Mouse (Mus musculus) limb, embryonic 12.5 days (tissue): ENCODE data around the gene Trrap. TPM values are rescaled to one million over a fixed set of nuclear protein-coding genes. Genes with fewer than 3 reads are reported as not detected.

Experiments used
- ATAC-seq: fragments of 200-750 bp; cut with Nextera tagmentation; 2 replicates; pipeline ENCODE4 v1.8.0; 2017; ENCODE audit warnings: low read depth, moderate TSS enrichment; ENCODE audit not compliant: insufficient number of reproducible peaks, insufficient read depth, low FRiP score, low TSS enrichment
- H3K27ac ChIP-seq: fragments of 300-500 bp; sonication (generic); 2 replicates; pipeline ENCODE4 v1.5.1; 2016; ENCODE audit warnings: mild to moderate bottlenecking, moderate library complexity
- H3K27me3 ChIP-seq: fragments of 300-500 bp; sonication (generic); 2 replicates; pipeline ENCODE4 v1.6.1; 2016; ENCODE audit warnings: mild to moderate bottlenecking, moderate library complexity
- H3K36me3 ChIP-seq: fragments of 300-500 bp; sonication (generic); 2 replicates; pipeline ENCODE4 v1.6.1; 2016; ENCODE audit warnings: mild to moderate bottlenecking, moderate library complexity
- H3K4me1 ChIP-seq: fragments of 300-500 bp; sonication (generic); replicated peaks from 2 replicates; pipeline ENCODE4 v1.6.1; 2016
- H3K4me2 ChIP-seq: fragments of 300-500 bp; sonication (generic); 2 replicates; pipeline ENCODE4 v1.6.1; 2016; ENCODE audit warnings: mild to moderate bottlenecking, moderate library complexity
- H3K4me3 ChIP-seq: fragments of 300-500 bp; sonication (generic); replicated peaks from 2 replicates; pipeline ENCODE4 v1.5.1; 2016; ENCODE audit warnings: mild to moderate bottlenecking
- H3K9ac ChIP-seq: fragments of 300-500 bp; sonication (generic); replicated peaks from 2 replicates; pipeline ENCODE4 v1.6.1; 2016; ENCODE audit warnings: mild to moderate bottlenecking, moderate library complexity
- H3K9me3 ChIP-seq: fragments of 300-500 bp; sonication (generic); 2 replicates; pipeline ENCODE4 v1.6.1; 2016; ENCODE audit warnings: mild to moderate bottlenecking, moderate library complexity
- WGBS: fragments of 180-500 bp; shearing (Covaris S2); methylation state at CpG from one replicate; pipeline ENCODE4 v1.1.7; 2016; 5-methylcytosine and 5-hydroxymethylcytosine counted together
- polyA plus RNA-seq: library from polyadenylated mRNA; unstranded; fragments of >200 nt; fragmentation: Nextera tagmentation; extraction: Ambion mirVana; gene quantifications from 2 replicates; pipeline ENCODE4 v1.2.1, GENCODE M21; 2016

Gene Trrap
- polyA plus RNA-seq, 1 experiment from 2014 or later: 99.2 TPM

- Histone ChIP-seq H3K27ac (no peak overlapping the region), H3K4me3 (no peak overlapping the region), H3K27me3 (no peaks in the 10 kb centered on the region), H3K4me2 (no peak overlapping the region), H3K9me3 (no peaks in the 10 kb centered on the region), H3K9ac (no peak overlapping the region), H3K36me3 (peaks cover 100% of the 10 kb centered on the region), H3K4me1 (no peaks in the 10 kb centered on the region)
- ATAC-seq: no peak
- over 99% methylated on average over 18 of the region's 18 CpGs for WGBS
These were observed 18.9 kb downstream of the Trrap start for GRCm38 (mm10) chr5:144786464-144786863.

GRCm38 (mm10) chr5:144793374-144793773 lies 25.8 kb downstream of the Trrap start:
- 92% methylated on average over 5 of the region's 5 CpGs for WGBS
- no peak for ATAC-seq
- no peak overlapping the region for H3K4me2 ChIP-seq
- no peaks in the 10 kb centered on the region for H3K9me3 ChIP-seq
- H3K27me3 ChIP-seq: no peaks in the 10 kb centered on the region
- no peak overlapping the region for H3K27ac ChIP-seq
- no peak overlapping the region for H3K9ac ChIP-seq
- H3K4me1 ChIP-seq: no peaks in the 10 kb centered on the region
- peaks cover 100% of the 10 kb centered on the region for H3K36me3 ChIP-seq
- no peak overlapping the region for H3K4me3 ChIP-seq

- Histone ChIP-seq H3K27ac (no peak overlapping the region), H3K4me3 (no peak overlapping the region), H3K36me3 (peaks cover 100% of the 10 kb centered on the region), H3K4me2 (no peak overlapping the region), H3K4me1 (no peaks in the 10 kb centered on the region), H3K9ac (no peak overlapping the region), H3K27me3 (no peaks in the 10 kb centered on the region), H3K9me3 (no peaks in the 10 kb centered on the region)
- no peak for ATAC-seq
- WGBS: 83% methylated on average over 6 of the region's 6 CpGs
These were observed 27.2 kb downstream of the Trrap start for GRCm38 (mm10) chr5:144794687-144795086.

GRCm38 (mm10) chr5:144797116-144797515 lies 29.6 kb downstream of the Trrap start:
- ATAC-seq: no peak
- Histone ChIP-seq H3K4me3 (no peak overlapping the region), H3K4me1 (no peaks in the 10 kb centered on the region), H3K9ac (no peak overlapping the region), H3K36me3 (peaks cover 100% of the 10 kb centered on the region), H3K27ac (no peak overlapping the region), H3K4me2 (no peak overlapping the region), H3K27me3 (no peaks in the 10 kb centered on the region), H3K9me3 (no peaks in the 10 kb centered on the region)
- WGBS: 90% methylated on average over 7 of the region's 7 CpGs

GRCm38 (mm10) chr5:144803066-144803465 lies 35.5 kb downstream of the Trrap start:
- no peaks in the 10 kb centered on the region for H3K27me3 ChIP-seq
- H3K4me3 ChIP-seq: no peak overlapping the region
- H3K4me2 ChIP-seq: no peak overlapping the region
- no peak for ATAC-seq
- WGBS: 95% methylated on average over 8 of the region's 8 CpGs
- no peaks in the 10 kb centered on the region for H3K4me1 ChIP-seq
- H3K27ac ChIP-seq: no peak overlapping the region
- peaks cover 100% of the 10 kb centered on the region for H3K36me3 ChIP-seq
- no peaks in the 10 kb centered on the region for H3K9me3 ChIP-seq
- H3K9ac ChIP-seq: no peak overlapping the region

- H3K4me2 ChIP-seq: no peak overlapping the region
- no peaks in the 10 kb centered on the region for H3K9me3 ChIP-seq
- no peak overlapping the region for H3K27ac ChIP-seq
- H3K4me3 ChIP-seq: no peak overlapping the region
- 90% methylated on average over 7 of the region's 7 CpGs for WGBS
- peaks cover 100% of the 10 kb centered on the region for H3K36me3 ChIP-seq
- H3K4me1 ChIP-seq: no peaks in the 10 kb centered on the region
- H3K27me3 ChIP-seq: no peaks in the 10 kb centered on the region
- H3K9ac ChIP-seq: no peak overlapping the region
- no peak for ATAC-seq
These were observed 36.6 kb downstream of the Trrap start for GRCm38 (mm10) chr5:144804181-144804580.

GRCm38 (mm10) chr5:144806931-144807330 lies 39.4 kb downstream of the Trrap start:
- no peaks in the 10 kb centered on the region for H3K9me3 ChIP-seq
- no peak overlapping the region for H3K4me3 ChIP-seq
- H3K27me3 ChIP-seq: no peaks in the 10 kb centered on the region
- 94% methylated on average over 10 of the region's 10 CpGs for WGBS
- no peak overlapping the region for H3K4me2 ChIP-seq
- no peak overlapping the region for H3K9ac ChIP-seq
- H3K27ac ChIP-seq: no peak overlapping the region
- peaks cover 100% of the 10 kb centered on the region for H3K36me3 ChIP-seq
- no peak for ATAC-seq
- H3K4me1 ChIP-seq: no peaks in the 10 kb centered on the region

- no peak for ATAC-seq
- Histone ChIP-seq H3K4me3 (no peak overlapping the region), H3K27me3 (no peaks in the 10 kb centered on the region), H3K4me2 (no peak overlapping the region), H3K4me1 (no peaks in the 10 kb centered on the region), H3K36me3 (peaks cover 100% of the 10 kb centered on the region), H3K9me3 (no peaks in the 10 kb centered on the region), H3K9ac (no peak overlapping the region), H3K27ac (no peak overlapping the region)
- WGBS: 91% methylated on average over 20 of the region's 20 CpGs
These were observed 61.0 kb downstream of the Trrap start for GRCm38 (mm10) chr5:144828365-144829102.

- Histone ChIP-seq H3K4me3 (no peak overlapping the region), H3K9me3 (no peaks in the 10 kb centered on the region), H3K4me2 (no peak overlapping the region), H3K4me1 (no peaks in the 10 kb centered on the region), H3K9ac (no peak overlapping the region), H3K27me3 (no peaks in the 10 kb centered on the region), H3K36me3 (peaks cover 100% of the 10 kb centered on the region), H3K27ac (no peak overlapping the region)
- ATAC-seq: no peak
- WGBS: 95% methylated on average over 4 of the region's 4 CpGs
These were observed 62.1 kb downstream of the Trrap start for GRCm38 (mm10) chr5:144829631-144830030.

GRCm38 (mm10) chr5:144831840-144832469 lies 64.4 kb downstream of the Trrap start:
- ATAC-seq: no peak
- no peaks in the 10 kb centered on the region for H3K4me1 ChIP-seq
- H3K36me3 ChIP-seq: peaks cover 100% of the 10 kb centered on the region
- H3K9ac ChIP-seq: no peak overlapping the region
- no peaks in the 10 kb centered on the region for H3K9me3 ChIP-seq
- no peaks in the 10 kb centered on the region for H3K27me3 ChIP-seq
- 88% methylated on average over 9 of the region's 9 CpGs for WGBS
- H3K27ac ChIP-seq: no peak overlapping the region
- H3K4me2 ChIP-seq: no peak overlapping the region
- no peak overlapping the region for H3K4me3 ChIP-seq

- H3K4me3 ChIP-seq: no peak overlapping the region
- H3K4me1 ChIP-seq: no peaks in the 10 kb centered on the region
- H3K36me3 ChIP-seq: peaks cover 100% of the 10 kb centered on the region
- no peak overlapping the region for H3K4me2 ChIP-seq
- ATAC-seq: no peak
- no peak overlapping the region for H3K9ac ChIP-seq
- H3K9me3 ChIP-seq: no peaks in the 10 kb centered on the region
- H3K27ac ChIP-seq: no peak overlapping the region
- 94% methylated on average over 3 of the region's 3 CpGs for WGBS
- H3K27me3 ChIP-seq: no peaks in the 10 kb centered on the region
These were observed 68.6 kb downstream of the Trrap start for GRCm38 (mm10) chr5:144836100-144836499.

- H3K27ac ChIP-seq: no peak overlapping the region
- 98% methylated on average over 20 of the region's 20 CpGs for WGBS
- H3K36me3 ChIP-seq: peaks cover 100% of the 10 kb centered on the region
- no peak overlapping the region for H3K9ac ChIP-seq
- ATAC-seq: no peak
- no peaks in the 10 kb centered on the region for H3K9me3 ChIP-seq
- no peak overlapping the region for H3K4me2 ChIP-seq
- no peak overlapping the region for H3K4me3 ChIP-seq
- no peaks in the 10 kb centered on the region for H3K4me1 ChIP-seq
- no peaks in the 10 kb centered on the region for H3K27me3 ChIP-seq
These were observed 77.8 kb downstream of the Trrap start for GRCm38 (mm10) chr5:144845352-144845751.
